Mouse (Mus musculus) heart, embryonic 12.5 days (tissue): ENCODE results near the gene Arpc5. TPM values are rescaled to one million over a fixed set of nuclear protein-coding genes. Genes with fewer than 3 reads are reported as not detected.
A peak's percentile ranks its signal among the peaks of the same experiment; 100 is the strongest.

Experiments
- ATAC-seq: fragments of 200-750 bp; cut with Nextera tagmentation; 2 replicates; pipeline ENCODE4 v1.8.0; 2017; ENCODE audit warnings: moderate TSS enrichment, moderate library complexity; ENCODE audit not compliant: insufficient number of reproducible peaks, low FRiP score
- H3K27ac ChIP-seq: fragments of 300-500 bp; sonication (generic); 2 replicates; pipeline ENCODE4 v1.5.1; 2016; ENCODE audit warnings: mild to moderate bottlenecking, moderate library complexity; ENCODE audit not compliant: poor library complexity, severe bottlenecking
- H3K27me3 ChIP-seq: fragments of 300-500 bp; sonication (generic); replicated peaks from 2 replicates; pipeline ENCODE4 v1.6.1; 2016; ENCODE audit warnings: mild to moderate bottlenecking, moderate library complexity
- H3K36me3 ChIP-seq: fragments of 300-500 bp; sonication (generic); 2 replicates; pipeline ENCODE4 v1.6.1; 2016; ENCODE audit warnings: mild to moderate bottlenecking, moderate library complexity
- H3K4me1 ChIP-seq: fragments of 300-500 bp; sonication (generic); replicated peaks from 2 replicates; pipeline ENCODE4 v1.6.1; 2016; ENCODE audit warnings: mild to moderate bottlenecking
- H3K4me2 ChIP-seq: fragments of 300-500 bp; sonication (generic); 2 replicates; pipeline ENCODE4 v1.6.1; 2016; ENCODE audit warnings: mild to moderate bottlenecking, moderate library complexity
- H3K4me3 ChIP-seq: fragments of 300-500 bp; sonication (generic); 2 replicates; pipeline ENCODE4 v1.5.1; 2016; ENCODE audit warnings: mild to moderate bottlenecking
- H3K9ac ChIP-seq: fragments of 300-500 bp; sonication (generic); 2 replicates; pipeline ENCODE4 v1.6.1; 2016; ENCODE audit warnings: mild to moderate bottlenecking, moderate library complexity
- H3K9me3 ChIP-seq: fragments of 300-500 bp; sonication (generic); replicated peaks from 2 replicates; pipeline ENCODE4 v1.6.1; 2016; ENCODE audit warnings: mild to moderate bottlenecking, moderate library complexity
- WGBS: fragments of 180-500 bp; shearing (Covaris S2); methylation state at CpG from one replicate; pipeline ENCODE4 v1.1.7; 2016; 5-methylcytosine and 5-hydroxymethylcytosine counted together
- polyA plus RNA-seq: library from polyadenylated mRNA; unstranded; fragments of >200 nt; fragmentation: Nextera tagmentation; extraction: Ambion mirVana; gene quantifications from 2 replicates; pipeline ENCODE4 v1.2.1, GENCODE M21; 2016

Gene Arpc5
- 245 and 249 TPM in 2 replicates for polyA plus RNA-seq

DNA sequence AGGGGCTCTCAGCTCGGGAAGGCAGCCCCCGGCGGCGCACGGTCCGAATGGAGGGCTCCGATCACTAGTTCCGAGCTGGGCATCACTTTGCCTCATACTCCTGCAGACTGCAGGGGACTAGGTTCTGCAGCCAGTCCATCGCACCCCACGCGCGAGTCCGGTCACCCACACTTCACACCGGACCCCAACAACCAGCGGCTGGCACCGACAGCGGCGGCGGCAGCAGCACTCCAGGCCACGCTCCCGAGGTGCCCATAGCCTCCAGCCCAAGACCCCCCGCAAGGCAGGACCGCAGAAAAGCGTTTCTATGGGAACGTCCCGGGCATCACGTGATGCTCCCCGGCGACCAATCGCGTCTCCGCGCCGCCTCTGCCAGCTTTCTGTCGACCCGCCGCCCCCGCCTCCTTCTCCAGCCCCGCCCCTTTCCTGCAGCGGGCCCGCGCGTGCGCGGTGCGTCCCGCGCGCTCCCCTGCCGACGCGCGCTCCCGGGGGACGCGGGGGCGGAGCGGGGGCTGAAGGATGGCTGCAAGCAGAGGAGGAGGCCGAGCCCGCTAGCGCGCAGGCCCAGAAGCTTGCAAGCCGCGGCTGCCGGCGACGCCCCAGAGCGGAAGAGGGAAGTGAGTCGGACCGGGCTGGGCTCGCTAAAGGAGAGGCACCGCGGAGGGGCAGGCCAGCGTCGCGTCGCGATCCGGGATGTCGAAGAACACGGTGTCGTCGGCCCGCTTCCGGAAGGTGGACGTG lies at the start of gene Arpc5, which contains the start of gene Rgl1:
TSS of gene Arpc5 (plus strand) at position 511 of the 741 bp plus-strand sequence.
TSS of gene Rgl1 (minus strand) at position 320 of the 741 bp plus-strand sequence.
- peaks cover 11% of the 10 kb centered on the region; the same call in 1 of the 2 replicates for H3K27me3 ChIP-seq
- H3K4me2 ChIP-seq: peak within 1 kb of the TSS; percentile 99
- WGBS: under 1% methylated on average over 86 of the region's 86 CpGs
- peak within 1 kb of the TSS; percentile 97 for H3K9ac ChIP-seq
- H3K9me3 ChIP-seq: no peaks in the 10 kb centered on the region
- H3K4me3 ChIP-seq: peak within 1 kb of the TSS; percentile 99
- peaks cover 7% of the 10 kb centered on the region for H3K4me1 ChIP-seq
- peaks cover 16% of the 10 kb centered on the region for H3K36me3 ChIP-seq
- ATAC-seq: peak; percentile 98
- peak within 1 kb of the TSS; percentile 93 for H3K27ac ChIP-seq

DNA sequence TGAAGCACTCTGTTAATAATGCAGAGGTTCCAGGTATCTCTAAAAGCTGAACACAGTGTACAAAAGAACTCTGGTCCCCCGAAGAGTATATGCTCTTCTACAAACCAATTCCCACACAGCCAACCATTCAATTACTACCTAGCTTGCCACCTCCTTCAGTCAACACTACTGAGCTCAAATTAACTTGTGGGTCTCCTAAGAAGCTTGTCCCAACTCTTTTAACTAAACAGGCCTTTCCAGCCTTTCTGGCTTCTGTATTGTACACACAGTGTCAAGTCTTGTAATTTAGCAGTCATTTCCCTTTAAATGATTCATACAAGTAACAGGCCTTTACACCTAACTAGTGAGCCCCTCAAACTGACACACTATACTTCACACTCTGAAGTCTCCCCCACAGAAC lies 49.0 kb upstream of the Arpc5 start:
- Histone ChIP-seq H3K9ac (no peak overlapping the region), H3K4me2 (no peak overlapping the region), H3K4me1 (peaks cover 36% of the 10 kb centered on the region), H3K9me3 (no peaks in the 10 kb centered on the region), H3K27ac (no peak overlapping the region), H3K4me3 (no peak overlapping the region), H3K36me3 (no peaks in the 10 kb centered on the region), H3K27me3 (no peaks in the 10 kb centered on the region)
- ATAC-seq: no peak
- 88% methylated on average over 1 of the region's 1 CpGs for WGBS

DNA sequence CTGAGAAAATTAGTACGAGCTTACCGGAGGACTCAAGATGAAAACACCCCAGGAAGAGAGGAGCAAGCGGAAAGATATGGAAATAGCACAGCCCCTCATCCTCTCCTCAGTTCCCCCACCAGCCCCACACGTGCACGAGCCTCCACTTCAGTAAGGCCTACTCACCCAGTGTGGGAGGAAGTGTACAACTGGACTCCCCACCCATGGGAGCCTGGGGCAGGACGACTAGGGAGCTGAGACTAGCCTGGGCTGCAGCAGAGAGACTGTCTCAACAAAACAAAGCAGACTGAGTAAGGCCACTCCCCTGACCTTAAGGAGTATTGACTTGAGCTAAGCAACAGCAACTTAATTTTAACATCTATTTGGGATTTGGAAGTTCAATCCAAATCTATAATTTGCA lies 48.1 kb upstream of the Arpc5 start:
- H3K27ac ChIP-seq: peak overlapping the region; percentile 21; the same call in 1 of the 2 replicates
- no peaks in the 10 kb centered on the region for H3K27me3 ChIP-seq
- peaks cover 36% of the 10 kb centered on the region for H3K4me1 ChIP-seq

DNA sequence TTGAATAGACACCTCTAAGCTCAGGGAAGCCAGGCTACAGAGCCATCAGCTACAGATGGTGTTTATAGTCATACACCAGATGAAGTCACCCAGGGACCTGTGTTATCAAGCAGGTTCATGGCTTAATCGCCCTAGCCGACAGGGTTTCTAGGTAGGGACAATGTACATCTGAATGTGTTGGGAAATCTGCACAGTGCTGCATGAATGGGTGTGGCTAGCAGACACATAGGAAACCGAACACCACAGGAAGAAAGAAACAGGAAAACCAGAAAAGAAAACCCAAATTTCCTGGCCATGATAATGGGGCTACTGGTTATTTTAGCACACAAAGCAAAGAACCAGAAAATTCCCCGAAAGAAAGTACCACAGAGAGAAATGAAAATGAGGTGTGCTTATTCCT lies 45.4 kb upstream of the Arpc5 start:
- Histone ChIP-seq H3K27ac (peak overlapping the region; percentile 51; the same call in 1 of the 2 replicates), H3K9ac (no peak overlapping the region), H3K36me3 (no peaks in the 10 kb centered on the region), H3K4me2 (no peak overlapping the region), H3K4me1 (peaks cover 42% of the 10 kb centered on the region), H3K4me3 (no peak overlapping the region), H3K27me3 (no peaks in the 10 kb centered on the region), H3K9me3 (no peaks in the 10 kb centered on the region)
- no peak for ATAC-seq
- WGBS: 55% methylated on average over 4 of the region's 4 CpGs

More for the DNA sequence above, 48.1 kb upstream of the Arpc5 start:
- Histone ChIP-seq H3K4me3 (no peak overlapping the region), H3K4me2 (no peak overlapping the region), H3K9ac (no peak overlapping the region), H3K36me3 (no peaks in the 10 kb centered on the region), H3K9me3 (no peaks in the 10 kb centered on the region)
- ATAC-seq: no peak
- 37% methylated on average over 6 of the region's 6 CpGs for WGBS

DNA sequence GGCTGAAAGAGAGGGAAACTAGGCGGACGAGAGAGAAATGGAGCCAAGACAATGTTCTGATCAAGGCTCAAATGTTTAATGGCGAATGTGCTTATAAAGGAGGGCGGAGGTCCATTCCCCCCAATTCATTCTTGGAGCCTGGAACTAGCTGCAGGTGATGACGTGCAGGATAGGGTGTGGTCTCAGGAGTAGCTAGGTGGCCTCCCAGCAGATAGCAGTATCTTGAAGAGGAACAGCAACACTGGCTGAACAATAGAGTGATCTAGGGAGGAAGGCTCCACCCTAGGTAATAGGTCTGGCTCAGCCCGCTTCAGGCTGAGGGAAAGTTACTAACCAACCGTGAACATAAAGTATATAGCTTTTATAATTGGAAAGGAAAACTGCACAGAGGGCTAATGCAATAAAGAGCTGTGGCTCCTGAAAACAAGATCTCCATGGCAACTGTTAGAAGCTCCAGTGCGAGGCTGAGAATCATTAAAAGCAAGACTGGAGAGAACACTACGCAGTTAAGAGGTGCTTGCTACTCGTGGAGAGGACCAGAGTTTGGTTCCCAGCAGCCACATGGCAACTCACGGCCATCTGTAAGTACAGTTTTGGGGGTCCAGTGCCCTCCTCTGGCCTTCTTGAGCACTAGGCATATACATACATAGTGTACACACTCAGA lies 44.7 kb upstream of the Arpc5 start:
- Histone ChIP-seq H3K27me3 (no peaks in the 10 kb centered on the region), H3K4me1 (peaks cover 45% of the 10 kb centered on the region), H3K4me3 (no peak overlapping the region), H3K9ac (no peak overlapping the region), H3K36me3 (no peaks in the 10 kb centered on the region), H3K9me3 (no peaks in the 10 kb centered on the region), H3K4me2 (no peak overlapping the region), H3K27ac (peak overlapping the region; percentile 51)
- ATAC-seq: no peak
- 85% methylated on average over 11 of the region's 11 CpGs for WGBS

DNA sequence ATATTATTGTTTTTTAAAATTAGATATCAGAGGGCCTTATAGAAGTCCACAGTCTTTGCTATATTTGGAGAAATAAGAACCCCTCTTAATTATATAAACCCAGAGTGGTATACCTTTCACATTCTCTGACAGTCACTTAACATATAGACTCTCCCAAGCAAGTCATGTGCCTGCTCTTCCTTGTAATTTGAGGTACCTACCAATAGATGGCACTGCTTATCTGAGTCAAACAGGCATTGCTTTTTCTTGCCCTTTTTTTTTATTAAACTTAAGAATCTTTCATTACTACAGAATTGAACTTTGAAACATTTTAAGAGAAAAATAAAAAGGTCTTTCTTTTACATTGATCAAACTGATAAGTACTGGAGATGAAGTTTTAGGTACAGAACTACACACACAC lies 42.1 kb upstream of the Arpc5 start:
- Histone ChIP-seq H3K4me2 (no peak overlapping the region), H3K27ac (no peak overlapping the region), H3K9me3 (no peaks in the 10 kb centered on the region), H3K4me3 (no peak overlapping the region), H3K4me1 (peaks cover 36% of the 10 kb centered on the region), H3K36me3 (no peaks in the 10 kb centered on the region), H3K27me3 (no peaks in the 10 kb centered on the region), H3K9ac (no peak overlapping the region)
- ATAC-seq: no peak

DNA sequence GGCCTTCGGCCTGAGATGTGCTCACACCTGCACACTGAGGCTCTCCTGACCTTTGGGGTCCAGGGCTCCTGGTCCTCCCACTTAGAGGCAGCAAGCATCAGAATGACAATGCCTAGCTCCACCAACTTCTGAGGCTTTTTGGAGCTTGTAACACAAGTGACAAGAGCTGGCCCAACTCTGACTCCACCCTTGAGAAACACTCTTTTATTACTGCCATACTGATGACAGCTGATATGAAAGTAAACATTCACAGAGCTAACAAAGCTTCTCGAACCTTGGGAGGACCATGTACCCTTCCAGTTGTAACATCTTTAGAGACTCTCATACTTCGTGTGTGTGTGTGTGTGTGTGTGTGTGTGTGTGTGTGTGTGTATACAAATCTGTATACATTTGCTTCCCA lies 40.2 kb upstream of the Arpc5 start:
- 57% methylated on average over 3 of the region's 3 CpGs for WGBS
- no peaks in the 10 kb centered on the region for H3K27me3 ChIP-seq
- H3K9me3 ChIP-seq: no peaks in the 10 kb centered on the region
- H3K4me2 ChIP-seq: no peak overlapping the region
- H3K4me1 ChIP-seq: peaks cover 28% of the 10 kb centered on the region
- H3K36me3 ChIP-seq: no peaks in the 10 kb centered on the region
- H3K9ac ChIP-seq: no peak overlapping the region
- H3K27ac ChIP-seq: no peak overlapping the region
- H3K4me3 ChIP-seq: no peak overlapping the region
- no peak for ATAC-seq

DNA sequence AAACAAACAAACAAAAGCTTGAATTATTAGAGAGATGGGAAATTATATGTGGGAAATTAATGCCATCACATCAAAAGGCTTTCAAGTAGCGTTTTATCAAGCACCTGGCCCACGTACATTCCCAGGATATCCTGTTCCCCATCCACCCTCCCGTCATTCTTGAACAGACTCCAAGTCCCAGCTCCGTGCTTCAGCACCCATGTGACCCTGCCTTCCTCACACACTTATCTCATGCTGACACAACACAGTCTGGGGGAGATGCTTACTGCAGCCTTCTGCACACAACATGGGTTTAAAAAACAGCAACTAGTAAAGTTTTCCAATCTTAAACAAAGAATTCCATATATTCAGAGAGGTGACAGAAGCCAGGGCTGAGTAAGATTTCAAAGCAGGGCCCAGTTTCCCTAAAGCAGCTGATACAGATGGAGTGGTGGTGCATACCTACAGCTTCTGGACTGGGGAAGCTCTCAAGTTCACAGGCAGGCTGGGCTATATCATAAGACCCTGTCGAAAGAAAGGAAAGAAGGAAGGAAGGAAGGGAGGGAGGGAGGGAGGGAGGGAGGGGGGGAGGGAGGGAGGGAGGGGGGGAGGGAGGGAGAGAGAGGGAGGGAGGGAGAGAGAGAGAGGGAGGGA lies 38.6 kb upstream of the Arpc5 start:
- H3K4me2 ChIP-seq: no peak overlapping the region
- peak; percentile 86 for ATAC-seq

DNA sequence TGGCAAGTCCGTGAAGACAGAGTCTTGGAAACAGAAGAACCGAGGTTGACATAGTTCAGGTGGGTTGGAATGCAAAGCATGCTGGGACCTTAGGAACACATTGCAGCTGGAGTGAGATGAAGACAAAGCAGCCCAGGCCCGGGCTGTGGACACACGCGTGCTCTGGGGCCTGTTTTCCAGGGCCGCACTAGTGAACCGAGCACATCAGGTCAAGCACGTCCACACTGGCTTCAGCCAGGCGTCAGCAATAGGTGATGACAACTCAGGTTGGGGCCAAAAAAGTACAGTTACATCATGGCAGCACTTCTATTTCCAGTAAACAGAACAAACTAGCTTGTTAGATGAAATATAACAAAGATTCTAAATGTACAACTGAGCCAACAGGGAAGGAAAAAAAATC lies 27.5 kb upstream of the Arpc5 start:
- H3K36me3 ChIP-seq: no peaks in the 10 kb centered on the region
- peak; percentile 74 for ATAC-seq
- 49% methylated on average over 9 of the region's 9 CpGs for WGBS
- peak overlapping the region; percentile 69 for H3K27ac ChIP-seq
- H3K4me3 ChIP-seq: no peak overlapping the region
- no peaks in the 10 kb centered on the region for H3K27me3 ChIP-seq
- H3K9ac ChIP-seq: no peak overlapping the region
- peaks cover 21% of the 10 kb centered on the region for H3K4me1 ChIP-seq
- no peak overlapping the region for H3K4me2 ChIP-seq
- no peaks in the 10 kb centered on the region for H3K9me3 ChIP-seq

More for the DNA sequence above, 38.6 kb upstream of the Arpc5 start:
- no peak overlapping the region for H3K4me3 ChIP-seq
- WGBS: 6% methylated on average over 4 of the region's 5 CpGs
- H3K4me1 ChIP-seq: peaks cover 24% of the 10 kb centered on the region
- peak overlapping the region; percentile 72 for H3K27ac ChIP-seq
- no peaks in the 10 kb centered on the region for H3K36me3 ChIP-seq
- H3K27me3 ChIP-seq: no peaks in the 10 kb centered on the region
- no peaks in the 10 kb centered on the region for H3K9me3 ChIP-seq
- no peak overlapping the region for H3K9ac ChIP-seq

DNA sequence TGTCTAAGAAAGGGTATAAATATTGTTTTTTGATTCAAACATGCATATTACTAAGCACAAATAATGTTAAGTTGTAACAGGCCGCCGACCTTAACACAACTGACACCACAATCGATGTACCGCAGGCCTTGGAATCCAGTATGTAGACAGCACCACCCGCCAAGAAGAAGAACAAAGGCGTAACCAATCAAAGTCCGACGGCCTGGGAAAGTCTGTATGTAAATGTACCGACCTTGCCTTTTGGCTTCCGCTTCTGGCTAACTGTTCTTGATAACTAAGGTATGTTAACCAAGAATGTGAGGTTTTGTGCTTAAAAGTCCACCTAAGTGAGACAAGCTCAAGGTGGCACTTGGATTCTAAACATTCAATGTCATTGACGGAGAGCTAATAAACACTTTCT lies 27.0 kb upstream of the Arpc5 start:
- ATAC-seq: no peak
- WGBS: 89% methylated on average over 11 of the region's 11 CpGs
- Histone ChIP-seq H3K27me3 (no peaks in the 10 kb centered on the region), H3K4me2 (no peak overlapping the region), H3K27ac (no peak overlapping the region), H3K4me1 (peaks cover 21% of the 10 kb centered on the region), H3K4me3 (no peak overlapping the region), H3K9ac (no peak overlapping the region), H3K36me3 (no peaks in the 10 kb centered on the region), H3K9me3 (no peaks in the 10 kb centered on the region)
